ENCODE assay signal across 17 mouse cellular contexts in the genomic region with DNA sequence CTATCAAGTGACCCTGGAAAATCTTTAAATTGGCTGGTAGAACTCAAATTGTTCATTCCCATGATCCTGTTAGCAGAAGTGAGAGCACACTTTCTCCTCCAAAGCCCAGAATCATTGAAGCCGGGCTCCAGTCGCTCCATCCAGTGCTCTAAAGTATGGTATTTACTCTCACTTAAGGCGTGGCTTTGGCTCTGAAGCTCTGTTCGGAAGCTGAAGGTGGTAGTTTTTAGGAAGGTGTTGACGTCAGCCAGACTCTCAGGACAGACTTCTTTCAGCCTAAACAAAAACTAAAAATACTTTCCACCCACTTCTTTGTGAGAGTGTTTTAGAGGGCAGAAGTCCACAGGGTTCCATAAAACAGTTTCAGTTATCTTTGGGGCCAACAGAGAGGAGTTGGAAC. TPM values are rescaled to one million over a fixed set of nuclear protein-coding genes. Genes with fewer than 3 reads are reported as not detected.
DNase-seq lines count a peak whose midpoint lies in the region; ATAC-seq lines count a peak whose summit lies in the region.
"Had no signal": no experiment of that assay in that cellular context is flagged by ENCODE, and none has a peak within 500 bp of the region (broad histone marks: within the 10 kb centered on the region; RNA-seq: fewer than 3 reads in every experiment).

No protein-coding gene starts in this region.

- intact Hi-C loops in left cerebral cortex, postnatal 4 days (cut with DNase I), result no loop called here
- intact Hi-C loops in heart, postnatal 36 days (cut with DNase I), result loop anchor here (1.0 kb wide), 2 partner anchors 17 to 58 kb away; no protein-coding TSS in a partner anchor

- no peak overlapping the region for H3K27ac ChIP-seq in kidney, embryonic 15.5 days
- no peak overlapping the region for H3K27ac ChIP-seq in neural tube, embryonic 15.5 days (replicated peaks)
- H3K27ac ChIP-seq in embryonic facial prominence, embryonic 15.5 days (replicated peaks), result no peak overlapping the region
- no peak overlapping the region for H3K27ac ChIP-seq in stomach, embryonic 16.5 days (ENCODE audit: low read length)
- H3K27ac ChIP-seq: forebrain, embryonic 13.5 days had no signal

- no peaks in the 10 kb centered on the region for H3K36me3 ChIP-seq in kidney, embryonic 15.5 days
- H3K36me3 ChIP-seq in neural tube, embryonic 15.5 days, result no peaks in the 10 kb centered on the region
- H3K36me3 ChIP-seq in embryonic facial prominence, embryonic 15.5 days, result no peaks in the 10 kb centered on the region
- H3K36me3 ChIP-seq in stomach, embryonic 16.5 days (ENCODE audit: control insufficient read depth, insufficient read depth, low read length), result 0 out of 2 replicates have a peak, but pooled peaks cover 3% of the 10 kb centered on the region
- H3K36me3 ChIP-seq: heart, embryonic 12.5 days; hindbrain, embryonic 15.5 days; liver, embryonic 15.5 days had no signal

- no peak overlapping the region for H3K9ac ChIP-seq in kidney, embryonic 15.5 days
- no peak overlapping the region for H3K9ac ChIP-seq in neural tube, embryonic 15.5 days (replicated peaks)
- no peak overlapping the region for H3K9ac ChIP-seq in embryonic facial prominence, embryonic 15.5 days
- no peak overlapping the region for H3K9ac ChIP-seq in stomach, embryonic 16.5 days (ENCODE audit: low read length)
- H3K9ac ChIP-seq: heart, embryonic 12.5 days; hindbrain, embryonic 15.5 days; liver, embryonic 15.5 days had no signal

- H3K4me2 ChIP-seq in kidney, embryonic 15.5 days, result 0 out of 2 replicates have a peak overlapping the region, but pooled peaks have one; percentile 84
- peak overlapping the region; percentile 83; the same call in 1 of the 2 replicates for H3K4me2 ChIP-seq in neural tube, embryonic 15.5 days
- H3K4me2 ChIP-seq in embryonic facial prominence, embryonic 15.5 days (replicated peaks), result no peak overlapping the region
- H3K4me2 ChIP-seq in stomach, embryonic 16.5 days (ENCODE audit: low read depth, low read length), result peak overlapping the region; percentile 77

- DNase-seq in kidney, postnatal 10 days, result no peak
- DNase-seq in neural tube, embryonic 10.5 days (ENCODE audit: extremely low spot score, low spot score), result no peak
- no peak for DNase-seq in left cerebral cortex, postnatal 4 days
- DNase-seq in heart, postnatal 36 days, result no peak

- WGBS in kidney, embryonic 15.5 days, result 39% methylated on average over 5 of the region's 5 CpGs
- 39% methylated on average over 5 of the region's 5 CpGs for WGBS in neural tube, embryonic 15.5 days
- WGBS in embryonic facial prominence, embryonic 15.5 days, result 33% methylated on average over 5 of the region's 5 CpGs
- 26% methylated on average over 5 of the region's 5 CpGs for WGBS in stomach, embryonic 16.5 days

- H3K27me3 ChIP-seq in kidney, embryonic 15.5 days, result peaks cover 51% of the 10 kb centered on the region
- peaks cover 38% of the 10 kb centered on the region for H3K27me3 ChIP-seq in neural tube, embryonic 15.5 days (replicated peaks)
- peaks cover 3% of the 10 kb centered on the region for H3K27me3 ChIP-seq in embryonic facial prominence, embryonic 15.5 days
- no peaks in the 10 kb centered on the region for H3K27me3 ChIP-seq in stomach, embryonic 16.5 days (ENCODE audit: control insufficient read depth, insufficient read depth, low read length)

- H3K4me3 ChIP-seq in kidney, embryonic 15.5 days (replicated peaks), result no peak overlapping the region
- no peak overlapping the region for H3K4me3 ChIP-seq in neural tube, embryonic 15.5 days (replicated peaks)
- H3K4me3 ChIP-seq in embryonic facial prominence, embryonic 15.5 days (replicated peaks), result peak overlapping the region; percentile 70; the same call in 1 of the 2 replicates
- H3K4me3 ChIP-seq in stomach, embryonic 16.5 days (replicated peaks; ENCODE audit: low read length), result no peak overlapping the region

- peaks cover 44% of the 10 kb centered on the region for H3K4me1 ChIP-seq in kidney, embryonic 15.5 days
- H3K4me1 ChIP-seq in neural tube, embryonic 15.5 days, result peaks cover 30% of the 10 kb centered on the region
- H3K4me1 ChIP-seq in embryonic facial prominence, embryonic 15.5 days, result peaks cover 43% of the 10 kb centered on the region
- H3K4me1 ChIP-seq in stomach, embryonic 16.5 days (ENCODE audit: control insufficient read depth, insufficient read depth, low read length), result peaks cover 26% of the 10 kb centered on the region; the same call in 1 of the 2 replicates

- H3K9me3 ChIP-seq in kidney, embryonic 15.5 days (replicated peaks), result no peaks in the 10 kb centered on the region
- no peaks in the 10 kb centered on the region for H3K9me3 ChIP-seq in neural tube, embryonic 15.5 days (replicated peaks)
- H3K9me3 ChIP-seq in embryonic facial prominence, embryonic 15.5 days (replicated peaks), result no peaks in the 10 kb centered on the region
- no peaks in the 10 kb centered on the region for H3K9me3 ChIP-seq in stomach, embryonic 16.5 days (replicated peaks; ENCODE audit: control insufficient read depth, low read length)
- H3K9me3 ChIP-seq: forebrain, embryonic 13.5 days; heart, embryonic 12.5 days; hindbrain, embryonic 15.5 days; liver, embryonic 15.5 days had no signal

- ATAC-seq in kidney, embryonic 15.5 days (replicated peaks; ENCODE audit: low FRiP score), result no peak
- no peak for ATAC-seq in neural tube, embryonic 15.5 days (ENCODE audit: low FRiP score)
- no peak for ATAC-seq in embryonic facial prominence, embryonic 15.5 days (ENCODE audit: insufficient number of reproducible peaks, low FRiP score, low TSS enrichment, low read depth)
- ATAC-seq in stomach, embryonic 16.5 days (ENCODE audit: insufficient read depth, low FRiP score), result no peak
- ATAC-seq: activated CD4-positive, CD25-positive, alpha-beta regulatory T cell, adult 4 months had no signal

RNA-seq across cellular contexts. Expression of a gene that starts 5.6 kb away (rescaled TPM):
- polyA plus RNA-seq in kidney, embryonic 15.5 days (2015; fragmentation: Nextera tagmentation; extraction: Ambion mirVana), result 50.3 and 74.1 TPM in 2 replicates
- polyA plus RNA-seq in neural tube, embryonic 15.5 days (2015; fragmentation: Nextera tagmentation; extraction: Ambion mirVana), result 19.9 and 27.4 TPM in 2 replicates
- 131 and 158 TPM in 2 replicates for polyA plus RNA-seq in embryonic facial prominence, embryonic 15.5 days (2015; fragmentation: Nextera tagmentation; extraction: Ambion mirVana)
- 69.8 and 76.9 TPM in 2 replicates for polyA plus RNA-seq in stomach, embryonic 16.5 days (2015; fragmentation: Nextera tagmentation; extraction: Ambion mirVana)
- total RNA-seq in left cerebral cortex, postnatal 4 days (2021), result 10 to 100 TPM; 14.2 TPM
- 10 to 100 TPM; 13.8 to 15.1 TPM for total RNA-seq in heart, postnatal 36 days (2021)
- total RNA-seq: granulocyte monocyte progenitor cell, adult 5-6 weeks had no signal
- polyA plus RNA-seq: activated CD4-positive, CD25-positive, alpha-beta regulatory T cell, adult 4 months had no signal

RNA-seq across cellular contexts. Expression of a gene that starts 11.8 kb away (rescaled TPM):
- polyA plus RNA-seq in kidney, embryonic 15.5 days (2015; fragmentation: Nextera tagmentation; extraction: Ambion mirVana), result 1.3 and 1.8 TPM in 2 replicates
- polyA plus RNA-seq in neural tube, embryonic 15.5 days (2015; fragmentation: Nextera tagmentation; extraction: Ambion mirVana), result 29.7 and 38.5 TPM in 2 replicates
- 2.3 and 3.0 TPM in 2 replicates for polyA plus RNA-seq in embryonic facial prominence, embryonic 15.5 days (2015; fragmentation: Nextera tagmentation; extraction: Ambion mirVana)
- polyA plus RNA-seq in stomach, embryonic 16.5 days (2015; fragmentation: Nextera tagmentation; extraction: Ambion mirVana), result 4.9 and 6.8 TPM in 2 replicates
- total RNA-seq in left cerebral cortex, postnatal 4 days (2021), result 10 to 100 TPM; 47.7 to 55.3 TPM
- 1 to 10 TPM; 1.7 to 2.8 TPM for total RNA-seq in heart, postnatal 36 days (2021)
- total RNA-seq: common myeloid progenitor, adult 5-6 weeks; megakaryocyte progenitor cell, adult 5-6 weeks had no signal
- polyA plus RNA-seq: activated CD4-positive, CD25-positive, alpha-beta regulatory T cell, adult 4 months had no signal

RNA-seq across cellular contexts. Expression of a gene that starts 14.8 kb away (rescaled TPM):
- 99.8 and 101 TPM in 2 replicates for polyA plus RNA-seq in kidney, embryonic 15.5 days (2015; fragmentation: Nextera tagmentation; extraction: Ambion mirVana)
- 56.8 and 66.1 TPM in 2 replicates for polyA plus RNA-seq in neural tube, embryonic 15.5 days (2015; fragmentation: Nextera tagmentation; extraction: Ambion mirVana)
- polyA plus RNA-seq in embryonic facial prominence, embryonic 15.5 days (2015; fragmentation: Nextera tagmentation; extraction: Ambion mirVana), result 111 and 119 TPM in 2 replicates
- 110 and 123 TPM in 2 replicates for polyA plus RNA-seq in stomach, embryonic 16.5 days (2015; fragmentation: Nextera tagmentation; extraction: Ambion mirVana)
- total RNA-seq in left cerebral cortex, postnatal 4 days (2021), result 10 to 100 TPM; 22.0 to 24.4 TPM
- total RNA-seq in heart, postnatal 36 days (2021), result 100 to 1,000 TPM in 1 of 2 experiments, 10 to 100 TPM in 1; 89.0 to 102 TPM

RNA-seq across cellular contexts. Expression of a gene that starts 23.2 kb away (rescaled TPM):
- 3.0 and 4.2 TPM in 2 replicates for polyA plus RNA-seq in kidney, embryonic 15.5 days (2015; fragmentation: Nextera tagmentation; extraction: Ambion mirVana)
- 0.89 and 1.0 TPM in 2 replicates for polyA plus RNA-seq in neural tube, embryonic 15.5 days (2015; fragmentation: Nextera tagmentation; extraction: Ambion mirVana)
- polyA plus RNA-seq in embryonic facial prominence, embryonic 15.5 days (2015; fragmentation: Nextera tagmentation; extraction: Ambion mirVana), result 2.6 and 4.4 TPM in 2 replicates
- 4.5 and 4.9 TPM in 2 replicates for polyA plus RNA-seq in stomach, embryonic 16.5 days (2015; fragmentation: Nextera tagmentation; extraction: Ambion mirVana)
- 1 to 10 TPM; 3.9 to 7.1 TPM for total RNA-seq in left cerebral cortex, postnatal 4 days (2021)
- total RNA-seq in heart, postnatal 36 days (2021), result 1 to 10 TPM; 1.8 to 2.1 TPM

RNA-seq across cellular contexts. Expression of a gene that starts 24.8 kb away (rescaled TPM):
- 13.3 and 15.1 TPM in 2 replicates for polyA plus RNA-seq in kidney, embryonic 15.5 days (2015; fragmentation: Nextera tagmentation; extraction: Ambion mirVana)
- 294 and 369 TPM in 2 replicates for polyA plus RNA-seq in neural tube, embryonic 15.5 days (2015; fragmentation: Nextera tagmentation; extraction: Ambion mirVana)
- polyA plus RNA-seq in embryonic facial prominence, embryonic 15.5 days (2015; fragmentation: Nextera tagmentation; extraction: Ambion mirVana), result 35.5 and 38.7 TPM in 2 replicates
- polyA plus RNA-seq in stomach, embryonic 16.5 days (2015; fragmentation: Nextera tagmentation; extraction: Ambion mirVana), result 5.8 and 7.4 TPM in 2 replicates
- 100 to 1,000 TPM; 393 to 412 TPM for total RNA-seq in left cerebral cortex, postnatal 4 days (2021)
- total RNA-seq in heart, postnatal 36 days (2021), result under 1 TPM; 0.30 to 0.31 TPM
- total RNA-seq: gastrocnemius, adult 18-20 months; granulocyte monocyte progenitor cell, adult 5-6 weeks had no signal
- polyA plus RNA-seq: activated CD4-positive, CD25-positive, alpha-beta regulatory T cell, adult 4 months had no signal
